Mouse (Mus musculus) CH12F3 (cell line): Measurements from ENCODE around the gene Epc2.

Experiments used
- in situ Hi-C: fragments of 300-500 bp; cut with MboI; formaldehyde crosslinking; loops from 2 replicates; pipeline ENCODE4 v1.14.3; 2020; ENCODE audit warnings: low sequenced_read_pairs

Epc2 gene

GRCm38 (mm10) chr2:49569862-49570777, 118.8 kb downstream of the Epc2 start:
- in situ Hi-C loops, result no loop called here

GRCm38 (mm10) chr2:49570778-49571101, 119.5 kb downstream of the Epc2 start:
- in situ Hi-C loops, result no loop called here

- in situ Hi-C loops, result no loop called here
These were observed 120.1 kb downstream of the Epc2 start for GRCm38 (mm10) chr2:49571159-49571920.

DNA sequence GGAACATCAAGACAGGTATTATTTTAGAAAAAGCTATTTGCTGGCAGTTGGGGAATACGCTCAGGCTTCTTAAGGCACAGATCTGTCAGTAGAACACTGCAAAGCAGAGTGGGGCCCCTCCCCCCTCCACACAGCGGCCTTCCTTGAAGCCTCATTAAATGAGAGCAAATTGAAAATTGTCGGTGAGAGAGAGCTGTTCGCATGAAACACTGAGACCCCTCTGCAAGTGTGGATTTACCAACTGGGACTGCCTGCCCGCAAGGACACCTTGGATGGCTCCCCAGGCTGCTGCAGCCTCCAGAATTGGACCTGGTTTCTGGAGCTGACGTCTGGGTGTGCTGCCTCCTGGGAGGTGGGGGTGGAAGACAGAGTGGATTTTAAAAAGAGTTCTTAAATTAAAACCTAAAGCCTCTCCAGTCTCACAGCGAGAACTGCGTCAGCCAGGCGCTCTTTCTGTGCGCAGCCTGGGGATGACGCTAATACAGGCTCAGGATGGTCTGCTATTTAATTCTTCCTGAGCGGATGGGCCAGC, 120.9 kb downstream of the Epc2 start:
- in situ Hi-C loops, result no loop called here

DNA sequence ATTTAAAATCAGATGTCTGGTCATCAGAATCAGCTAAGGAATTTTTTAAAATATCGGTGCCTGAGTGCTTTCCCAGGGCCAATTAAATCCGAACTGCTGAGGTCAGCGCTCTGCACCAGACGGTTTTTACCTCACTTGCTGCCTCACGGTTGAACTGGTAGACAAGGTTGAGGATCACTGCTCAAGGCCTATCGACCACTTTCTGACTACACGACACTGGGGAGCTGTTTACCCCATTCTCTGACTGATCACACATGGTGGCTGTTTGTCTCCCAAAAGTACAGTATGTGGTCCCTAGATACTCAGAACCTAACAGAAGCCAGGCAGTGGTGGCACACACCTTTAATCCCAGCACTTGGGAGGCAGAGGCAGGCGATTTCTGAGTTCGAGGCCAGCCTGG, 121.4 kb downstream of the Epc2 start:
- in situ Hi-C loops, result no loop called here

GRCm38 (mm10) chr2:49573282-49573681, 122.0 kb downstream of the Epc2 start:
- in situ Hi-C loops, result no loop called here

- in situ Hi-C loops, result no loop called here
These were observed 129.3 kb downstream of the Epc2 start for GRCm38 (mm10) chr2:49580585-49580984.

DNA sequence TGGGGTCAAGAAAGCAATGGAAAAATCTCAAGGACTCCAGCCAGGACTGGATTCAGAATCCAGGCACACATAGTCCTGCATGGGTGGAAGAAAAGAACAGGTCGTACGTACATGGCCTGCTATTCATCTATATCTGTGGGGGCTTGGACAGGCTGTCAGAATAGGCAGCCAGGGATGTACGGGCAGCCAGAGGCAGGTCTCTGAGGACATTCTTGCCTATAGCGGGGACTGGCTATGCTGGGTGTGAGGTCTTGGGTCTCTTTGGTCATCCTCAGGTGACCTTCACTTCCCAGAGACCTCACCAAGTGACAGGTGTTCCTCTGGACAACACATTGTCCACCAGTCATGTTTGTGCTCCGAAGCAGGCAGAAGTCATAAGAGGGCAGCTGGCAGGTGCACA, 131.3 kb downstream of the Epc2 start:
- in situ Hi-C loops, result no loop called here

- in situ Hi-C loops, result no loop called here
These were observed 132.0 kb downstream of the Epc2 start for GRCm38 (mm10) chr2:49583311-49583710.

DNA sequence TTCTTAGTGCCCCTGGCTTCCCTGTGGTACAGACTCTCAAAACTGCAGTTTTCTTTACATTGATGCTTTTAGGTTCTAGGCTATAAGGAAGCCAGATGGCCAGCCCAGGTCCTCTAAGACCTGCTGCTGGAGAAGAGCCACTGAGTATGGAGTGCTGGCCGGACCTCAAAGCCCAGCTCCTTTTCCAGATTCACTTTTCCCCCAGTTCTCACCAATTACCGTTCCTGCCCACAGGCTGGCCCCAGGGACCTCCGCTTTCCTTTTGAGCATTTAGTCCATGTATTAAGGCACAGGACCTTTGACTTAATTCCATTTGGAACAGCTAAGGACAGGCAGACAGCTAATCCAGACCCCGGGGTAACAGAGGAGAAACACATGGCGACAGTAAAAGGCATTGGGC, 139.2 kb downstream of the Epc2 start:
- in situ Hi-C loops, result no loop called here

GRCm38 (mm10) chr2:49592926-49593325, 141.6 kb downstream of the Epc2 start:
- in situ Hi-C loops, result no loop called here

DNA sequence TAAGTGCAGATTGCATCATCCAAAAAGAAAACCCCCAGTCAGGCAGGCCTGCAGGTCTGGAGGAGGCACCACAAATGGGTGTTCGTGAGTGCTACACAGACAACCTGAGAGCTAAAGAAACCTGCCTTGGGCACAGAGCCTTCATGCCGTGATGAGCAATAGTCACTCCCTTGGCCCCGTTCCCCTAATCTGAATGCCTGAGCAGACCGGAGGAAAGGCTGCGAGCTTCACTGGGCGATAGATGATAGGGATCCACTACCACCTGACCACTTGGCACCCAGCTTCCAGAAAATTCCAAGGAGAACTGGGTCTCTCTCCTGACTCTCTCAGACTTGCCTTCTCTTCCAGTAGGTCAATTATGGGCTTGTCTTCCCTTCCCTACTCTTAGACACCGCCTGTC, 143.6 kb downstream of the Epc2 start:
- in situ Hi-C loops, result no loop called here

- in situ Hi-C loops, result no loop called here
These were observed 145.0 kb downstream of the Epc2 start for GRCm38 (mm10) chr2:49596318-49596717.

- in situ Hi-C loops, result no loop called here
These were observed 148.9 kb downstream of the Epc2 start for GRCm38 (mm10) chr2:49600021-49600681.
